Mouse (Mus musculus) embryonic fibroblast, embryonic 13.5 days (primary cell): ENCODE measurements at regions not wholly inside any gene's neighbourhood (a gene's known extent, or its start where the extent isn't known, plus 50 kb on each side); places are given as distances from the start of the nearest gene placed in this dataset.

Experiments
- CTCF ChIP-seq: IDR thresholded peaks from 2 replicates; pipeline ENCODE4 v1.5.1; 2011; ENCODE audit warnings: mild to moderate bottlenecking, control low read depth, low read length, moderate library complexity, borderline replicate concordance; ENCODE audit not compliant: insufficient read depth
- POLR2A ChIP-seq: IDR thresholded peaks from 2 replicates; pipeline ENCODE4 v1.6.1; 2011; ENCODE audit warnings: low read depth, mild to moderate bottlenecking, control low read depth, low read length, moderate library complexity

DNA sequence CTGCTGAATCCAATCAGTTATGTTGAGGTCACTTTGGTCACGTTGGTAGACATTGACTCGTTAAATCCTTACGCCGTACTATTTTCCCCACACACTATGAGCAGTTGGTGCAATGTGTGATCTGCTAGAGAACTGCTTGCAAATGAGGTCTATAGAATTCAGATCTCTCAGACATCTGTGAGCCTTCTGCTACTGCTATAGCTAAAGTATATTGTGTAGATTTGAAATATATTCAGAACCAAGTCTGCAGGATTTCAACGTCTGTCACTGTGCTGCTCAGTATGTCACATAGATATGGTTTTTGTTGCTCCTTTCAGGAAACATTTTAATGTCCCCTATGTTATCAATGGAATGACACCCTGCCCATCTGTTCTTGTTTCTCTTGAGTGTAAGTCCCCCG, 182.4 kb upstream of the Car8 start:
- TF ChIP-seq CTCF (no peak), POLR2A (no peak)
